Mouse (Mus musculus) midbrain, embryonic 12.5 days (tissue): ENCODE data around the gene Cask. TPM values are rescaled to one million over a fixed set of nuclear protein-coding genes. Genes with fewer than 3 reads are reported as not detected.
"Not testable (repeated sequence)": the region's sequence is repeated elsewhere in the genome, so short reads cannot be mapped to it uniquely, and the experiment has no call there.

Source experiments
- ATAC-seq: fragments of 200-750 bp; cut with Nextera tagmentation; 2 replicates; pipeline ENCODE4 v1.8.0; 2017; ENCODE audit warnings: low read depth, moderate TSS enrichment, moderate library complexity; ENCODE audit not compliant: low FRiP score
- H3K27ac ChIP-seq: fragments of 300-500 bp; sonication (generic); replicated peaks from 2 replicates; pipeline ENCODE4 v1.5.1; 2016; ENCODE audit warnings: mild to moderate bottlenecking
- H3K27me3 ChIP-seq: fragments of 300-500 bp; sonication (generic); 2 replicates; pipeline ENCODE4 v1.6.1; 2016; ENCODE audit warnings: mild to moderate bottlenecking
- H3K36me3 ChIP-seq: fragments of 300-500 bp; sonication (generic); 2 replicates; pipeline ENCODE4 v1.6.1; 2016
- H3K4me1 ChIP-seq: fragments of 300-500 bp; sonication (generic); 2 replicates; pipeline ENCODE4 v1.6.1; 2016
- H3K4me2 ChIP-seq: fragments of 300-500 bp; sonication (generic); replicated peaks from 2 replicates; pipeline ENCODE4 v1.6.1; 2016; ENCODE audit warnings: mild to moderate bottlenecking, moderate library complexity
- H3K4me3 ChIP-seq: fragments of 300-500 bp; sonication (generic); 2 replicates; pipeline ENCODE4 v1.5.1; 2016; ENCODE audit warnings: mild to moderate bottlenecking
- H3K9ac ChIP-seq: fragments of 300-500 bp; sonication (generic); replicated peaks from 2 replicates; pipeline ENCODE4 v1.6.1; 2016; ENCODE audit warnings: mild to moderate bottlenecking, moderate library complexity
- H3K9me3 ChIP-seq: fragments of 300-500 bp; sonication (generic); 2 replicates; pipeline ENCODE4 v1.6.1; 2016; ENCODE audit warnings: mild to moderate bottlenecking
- WGBS: fragments of 180-500 bp; shearing (Covaris S2); methylation state at CpG from one replicate; pipeline ENCODE4 v1.1.7; 2016; 5-methylcytosine and 5-hydroxymethylcytosine counted together
- polyA plus RNA-seq: library from polyadenylated mRNA; unstranded; fragments of >200 nt; fragmentation: Nextera tagmentation; extraction: Ambion mirVana; gene quantifications from 2 replicates; pipeline ENCODE4 v1.2.1, GENCODE M21; 2016

Cask gene
- polyA plus RNA-seq, 1 experiment from 2014 or later, result 23.5 TPM

GRCm38 (mm10) chrX:13822792-13823191 lies 28.4 kb downstream of the Cask start:
- no peak for ATAC-seq

DNA sequence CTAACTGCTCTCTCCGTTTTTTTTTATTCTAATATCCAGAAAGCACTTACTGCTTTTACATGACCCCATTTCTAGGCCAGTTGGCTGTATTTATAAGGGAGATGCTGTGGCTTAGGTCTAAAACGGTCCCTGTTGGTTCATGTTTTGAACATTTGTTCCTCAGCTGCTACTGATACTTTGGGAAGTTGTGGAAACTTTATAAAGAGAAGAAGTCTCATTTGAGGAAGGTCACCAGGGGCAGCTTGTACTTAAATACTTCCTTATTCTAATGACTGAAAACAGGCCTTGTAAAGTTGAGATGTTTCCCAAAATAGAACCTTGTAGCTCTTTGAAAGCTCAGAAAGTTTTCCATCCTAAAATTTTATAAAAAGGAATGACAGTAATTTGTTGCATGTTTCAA lies 52.4 kb downstream of the Cask start:
- Histone ChIP-seq H3K9me3 (no peaks in the 10 kb centered on the region), H3K4me2 (no peak overlapping the region), H3K27me3 (no peaks in the 10 kb centered on the region), H3K4me3 (no peak overlapping the region), H3K9ac (no peak overlapping the region), H3K4me1 (no peaks in the 10 kb centered on the region), H3K27ac (no peak overlapping the region), H3K36me3 (no peaks in the 10 kb centered on the region)
- WGBS, result 86% methylated on average over 2 of the region's 2 CpGs
- no peak for ATAC-seq

More at GRCm38 (mm10) chrX:13822792-13823191, 28.4 kb downstream of the Cask start:
- Histone ChIP-seq H3K27ac (no peak overlapping the region), H3K27me3 (no peaks in the 10 kb centered on the region), H3K4me3 (no peak overlapping the region), H3K9ac (no peak overlapping the region), H3K4me1 (no peaks in the 10 kb centered on the region), H3K4me2 (no peak overlapping the region), H3K9me3 (no peaks in the 10 kb centered on the region), H3K36me3 (no peaks in the 10 kb centered on the region)
- WGBS, result 82% methylated on average over 1 of the region's 1 CpGs

- Histone ChIP-seq H3K9ac (no peak overlapping the region), H3K4me1 (no peaks in the 10 kb centered on the region), H3K27me3 (no peaks in the 10 kb centered on the region), H3K27ac (no peak overlapping the region), H3K4me3 (no peak overlapping the region), H3K4me2 (no peak overlapping the region), H3K9me3 (no peaks in the 10 kb centered on the region), H3K36me3 (no peaks in the 10 kb centered on the region)
- no peak for ATAC-seq
- WGBS, result 93% methylated on average over 1 of the region's 1 CpGs
Measured at GRCm38 (mm10) chrX:13765672-13766071, 85.5 kb downstream of the Cask start.

GRCm38 (mm10) chrX:13765024-13765423 lies 86.1 kb downstream of the Cask start:
- Histone ChIP-seq H3K27me3 (no peaks in the 10 kb centered on the region), H3K9me3 (no peaks in the 10 kb centered on the region), H3K4me3 (no peak overlapping the region), H3K4me2 (no peak overlapping the region), H3K4me1 (no peaks in the 10 kb centered on the region), H3K9ac (no peak overlapping the region), H3K36me3 (no peaks in the 10 kb centered on the region), H3K27ac (no peak overlapping the region)
- WGBS, result 73% methylated on average over 1 of the region's 1 CpGs
- no peak for ATAC-seq

- no peaks in the 10 kb centered on the region for H3K4me1 ChIP-seq
- H3K4me3 ChIP-seq, result no peak overlapping the region
- no peak overlapping the region for H3K9ac ChIP-seq
- WGBS, result 20% methylated on average over 3 of the region's 3 CpGs
- no peaks in the 10 kb centered on the region for H3K27me3 ChIP-seq
- no peaks in the 10 kb centered on the region for H3K9me3 ChIP-seq
- no peaks in the 10 kb centered on the region for H3K36me3 ChIP-seq
- no peak overlapping the region for H3K27ac ChIP-seq
- no peak overlapping the region for H3K4me2 ChIP-seq
- no peak for ATAC-seq
Measured at GRCm38 (mm10) chrX:13757279-13758005, 93.7 kb downstream of the Cask start.

DNA sequence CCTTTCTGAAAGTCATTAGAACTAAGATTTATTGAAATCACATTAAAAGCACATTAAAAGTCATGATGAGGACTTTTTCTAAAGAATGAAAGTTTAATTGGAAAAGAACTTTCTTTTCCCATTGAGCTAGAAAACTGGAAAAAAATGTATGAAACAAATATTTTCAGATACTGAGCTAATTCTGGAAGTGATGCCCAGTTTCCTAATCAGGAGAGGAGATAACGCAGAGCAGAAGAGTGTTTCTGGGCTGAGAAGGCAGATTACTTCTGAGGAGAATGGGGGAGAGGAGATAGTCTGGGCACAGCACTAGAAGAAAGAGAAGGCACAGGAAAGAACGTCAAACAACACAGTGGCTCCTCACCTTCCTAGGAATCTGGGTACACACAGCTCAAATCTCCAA lies 110.1 kb downstream of the Cask start:
- no peak overlapping the region for H3K9ac ChIP-seq
- H3K27me3 ChIP-seq, result no peaks in the 10 kb centered on the region
- H3K36me3 ChIP-seq, result no peaks in the 10 kb centered on the region
- no peak overlapping the region for H3K27ac ChIP-seq
- ATAC-seq, result no peak
- WGBS, result 66% methylated on average over 2 of the region's 2 CpGs
- H3K4me1 ChIP-seq, result no peaks in the 10 kb centered on the region
- H3K4me3 ChIP-seq, result no peak overlapping the region
- H3K9me3 ChIP-seq, result no peaks in the 10 kb centered on the region
- no peak overlapping the region for H3K4me2 ChIP-seq

- H3K27me3 ChIP-seq, H3K9me3 ChIP-seq, ATAC-seq, H3K27ac ChIP-seq, H3K9ac ChIP-seq, H3K36me3 ChIP-seq, H3K4me1 ChIP-seq, H3K4me2 ChIP-seq, H3K4me3 ChIP-seq: not testable (repeated sequence)
Measured at GRCm38 (mm10) chrX:13730785-13731184, 120.4 kb downstream of the Cask start.

DNA sequence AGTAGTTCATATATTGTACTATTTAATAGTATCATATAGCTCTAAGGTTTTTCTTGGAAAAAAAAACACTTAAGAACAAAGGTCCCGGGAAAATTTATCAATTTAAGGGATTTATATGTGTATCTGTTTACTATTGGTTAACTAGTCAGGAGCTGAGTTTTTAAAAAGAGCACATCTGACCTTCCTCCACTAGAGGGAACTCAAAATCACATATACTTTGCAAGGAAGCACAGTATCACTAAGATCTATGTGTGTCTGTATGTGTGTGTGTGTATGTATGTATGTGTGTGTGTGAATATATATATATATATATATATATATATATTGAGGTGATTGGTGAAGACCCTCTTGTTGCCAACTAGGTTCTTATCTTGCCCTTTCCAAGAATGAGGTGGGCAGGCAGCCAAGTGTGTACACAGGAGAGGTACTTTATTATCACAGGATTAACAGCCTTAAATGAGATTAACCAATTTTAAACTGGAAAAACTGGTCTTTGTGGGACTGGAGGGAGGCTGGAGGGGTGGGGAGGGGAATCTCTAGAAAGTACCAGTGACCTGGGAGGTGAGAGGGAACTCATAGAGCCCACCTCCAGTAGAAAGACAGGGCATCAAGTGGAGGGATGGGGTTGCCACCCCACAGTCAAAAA lies 121.2 kb downstream of the Cask start:
- no peak overlapping the region for H3K27ac ChIP-seq
- ATAC-seq, result no peak
- H3K4me2 ChIP-seq, result no peak overlapping the region
- WGBS, result 81% methylated on average over 1 of the region's 1 CpGs
- no peaks in the 10 kb centered on the region for H3K27me3 ChIP-seq
- H3K4me3 ChIP-seq, result no peak overlapping the region
- no peaks in the 10 kb centered on the region for H3K36me3 ChIP-seq
- H3K4me1 ChIP-seq, result no peaks in the 10 kb centered on the region
- no peak overlapping the region for H3K9ac ChIP-seq
- no peaks in the 10 kb centered on the region for H3K9me3 ChIP-seq

GRCm38 (mm10) chrX:13725573-13726403 lies 125.4 kb downstream of the Cask start:
- Histone ChIP-seq H3K9ac (no peak overlapping the region), H3K36me3 (no peaks in the 10 kb centered on the region), H3K4me1 (no peaks in the 10 kb centered on the region), H3K27me3 (no peaks in the 10 kb centered on the region), H3K9me3 (no peaks in the 10 kb centered on the region), H3K4me2 (no peak overlapping the region), H3K27ac (no peak overlapping the region), H3K4me3 (no peak overlapping the region)
- no peak for ATAC-seq
- 63% methylated on average over 8 of the region's 8 CpGs for WGBS

DNA sequence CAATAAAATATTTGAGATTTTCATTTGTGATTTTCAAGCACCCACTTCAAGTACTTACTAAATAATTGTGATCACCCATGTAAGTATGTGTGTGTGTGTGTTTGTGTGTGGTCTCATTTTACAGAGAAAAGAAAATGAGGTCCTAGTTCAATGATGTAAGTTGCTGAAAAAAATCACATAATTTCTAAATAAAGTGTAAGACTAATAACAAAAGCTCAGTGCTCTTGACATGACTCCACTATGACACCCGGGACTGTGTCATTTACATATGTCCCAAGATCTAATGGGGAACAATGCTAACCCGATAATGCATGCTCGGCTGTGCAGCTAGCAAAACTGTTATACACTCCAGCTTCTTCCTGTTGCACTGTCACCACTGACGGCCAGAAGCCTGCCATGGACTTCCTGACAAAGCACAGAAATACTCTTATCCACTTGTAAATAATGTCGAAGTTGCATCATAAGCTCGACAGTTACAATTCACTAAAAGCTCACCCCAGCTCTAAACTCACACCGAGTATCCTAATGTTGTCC lies 130.8 kb downstream of the Cask start:
- no peak overlapping the region for H3K4me3 ChIP-seq
- H3K27ac ChIP-seq, result no peak overlapping the region
- no peaks in the 10 kb centered on the region for H3K36me3 ChIP-seq
- WGBS, result 81% methylated on average over 7 of the region's 7 CpGs
- H3K9me3 ChIP-seq, result no peaks in the 10 kb centered on the region
- no peak overlapping the region for H3K9ac ChIP-seq
- no peak for ATAC-seq
- no peak overlapping the region for H3K4me2 ChIP-seq
- no peaks in the 10 kb centered on the region for H3K27me3 ChIP-seq
- H3K4me1 ChIP-seq, result no peaks in the 10 kb centered on the region

DNA sequence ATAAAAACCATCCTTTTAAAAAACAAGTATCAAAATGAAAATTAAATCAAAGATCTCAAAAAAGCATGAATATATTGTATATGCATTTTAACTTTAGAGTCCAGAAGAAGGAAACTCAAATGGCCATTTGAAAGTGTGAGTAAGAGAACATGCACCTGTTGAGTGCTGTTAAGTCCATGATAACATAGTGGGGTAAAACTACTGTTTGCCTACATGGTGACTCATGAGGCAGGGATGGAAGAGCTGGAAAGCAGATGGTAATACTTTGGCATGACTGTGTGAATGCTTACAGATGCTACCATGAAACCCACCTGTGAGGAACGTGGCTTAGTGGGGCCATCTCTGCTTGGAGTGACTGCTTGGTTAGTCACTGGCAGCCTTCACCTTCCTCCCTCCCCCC lies 132.9 kb downstream of the Cask start:
- Histone ChIP-seq H3K9ac (no peak overlapping the region), H3K27ac (no peak overlapping the region), H3K27me3 (no peaks in the 10 kb centered on the region), H3K9me3 (no peaks in the 10 kb centered on the region), H3K4me2 (no peak overlapping the region), H3K4me3 (no peak overlapping the region), H3K4me1 (no peaks in the 10 kb centered on the region), H3K36me3 (no peaks in the 10 kb centered on the region)
- WGBS, result 63% methylated on average over 1 of the region's 1 CpGs
- no peak for ATAC-seq
